Mouse (Mus musculus) embryonic facial prominence, embryonic 11.5 days (tissue): ENCODE results near the gene Gm4131. TPM values are rescaled to one million over a fixed set of nuclear protein-coding genes. Genes with fewer than 3 reads are reported as not detected.

Source experiments
- ATAC-seq: fragments of 200-750 bp; cut with Nextera tagmentation; replicated peaks from 2 replicates; pipeline ENCODE4 v1.8.0; 2017; ENCODE audit warnings: low read depth; ENCODE audit not compliant: insufficient number of reproducible peaks, low FRiP score, low TSS enrichment
- DNase-seq: peaks from one replicate; pipeline ENCODE4 v3.0.0-alpha.2; 2015; ENCODE audit warnings: low spot score
- H3K27ac ChIP-seq: fragments of 300-500 bp; sonication (generic); replicated peaks from 2 replicates; pipeline ENCODE4 v1.5.1; 2014; ENCODE audit warnings: mild to moderate bottlenecking, low read depth, low read length, control low read depth
- H3K27me3 ChIP-seq: fragments of 300-500 bp; sonication (generic); 2 replicates; pipeline ENCODE4 v1.6.1; 2014; ENCODE audit warnings: mild to moderate bottlenecking, low read length, moderate library complexity, mixed read lengths; ENCODE audit not compliant: control insufficient read depth, insufficient read depth
- H3K36me3 ChIP-seq: fragments of 300-500 bp; sonication (generic); replicated peaks from 2 replicates; pipeline ENCODE4 v1.6.1; 2014; ENCODE audit warnings: low read depth, mild to moderate bottlenecking, low read length, moderate library complexity, mixed read lengths; ENCODE audit not compliant: control insufficient read depth, insufficient read depth
- H3K4me1 ChIP-seq: fragments of 300-500 bp; sonication (generic); 2 replicates; pipeline ENCODE4 v1.6.1; 2014; ENCODE audit warnings: low read length, mixed read lengths; ENCODE audit not compliant: control insufficient read depth, insufficient read depth
- H3K4me2 ChIP-seq: fragments of 300-500 bp; sonication (generic); 2 replicates; pipeline ENCODE4 v1.6.1; 2014; ENCODE audit warnings: low read depth, mild to moderate bottlenecking, control low read depth, low read length, moderate library complexity
- H3K4me3 ChIP-seq: fragments of 300-500 bp; sonication (generic); 2 replicates; pipeline ENCODE4 v1.5.1; 2014; ENCODE audit warnings: low read depth, low read length, control low read depth
- H3K9ac ChIP-seq: fragments of 300-500 bp; sonication (generic); replicated peaks from 2 replicates; pipeline ENCODE4 v1.6.1; 2014; ENCODE audit warnings: mild to moderate bottlenecking, control low read depth, low read length
- H3K9me3 ChIP-seq: fragments of 300-500 bp; sonication (generic); replicated peaks from 2 replicates; pipeline ENCODE4 v1.6.1; 2016; ENCODE audit warnings: mild to moderate bottlenecking, low read length, inconsistent platforms, mixed read lengths; ENCODE audit not compliant: control insufficient read depth
- WGBS: fragments of 180-500 bp; shearing (Covaris S2); extraction: QIAGEN DNeasy Blood & Tissue Kit; methylation state at CpG from one replicate; pipeline ENCODE4 v1.1.7; 2014; 5-methylcytosine and 5-hydroxymethylcytosine counted together
- polyA plus RNA-seq: library from polyadenylated mRNA; unstranded; fragments of >200 nt; fragmentation: Nextera tagmentation; extraction: Ambion mirVana; gene quantifications from 2 replicates; pipeline ENCODE4 v1.2.1, GENCODE M21; 2014

The Gm4131 gene
- polyA plus RNA-seq, 1 experiment from 2014 or later: not detected

- ATAC-seq (no peak), DNase-seq (no peak)
- no peaks in the 10 kb centered on the region for H3K27me3 ChIP-seq
- no peaks in the 10 kb centered on the region for H3K36me3 ChIP-seq
- 77% methylated on average over 3 of the region's 3 CpGs for WGBS
- H3K27ac ChIP-seq: no peak overlapping the region
- H3K4me1 ChIP-seq: no peaks in the 10 kb centered on the region
- no peak overlapping the region for H3K9ac ChIP-seq
- H3K4me2 ChIP-seq: no peak overlapping the region
- no peaks in the 10 kb centered on the region for H3K9me3 ChIP-seq
- H3K4me3 ChIP-seq: no peak overlapping the region
Observed at GRCm38 (mm10) chr14:62509350-62509749, 57.4 kb downstream of the Gm4131 start.

GRCm38 (mm10) chr14:62506261-62506660 is 60.5 kb downstream of the Gm4131 start:
- H3K9me3 ChIP-seq: no peaks in the 10 kb centered on the region

GRCm38 (mm10) chr14:62497391-62497790 is 69.3 kb downstream of the Gm4131 start:
- Histone ChIP-seq H3K9me3 (no peaks in the 10 kb centered on the region), H3K27me3 (no peaks in the 10 kb centered on the region), H3K4me3 (no peak overlapping the region), H3K27ac (no peak overlapping the region), H3K4me1 (no peaks in the 10 kb centered on the region), H3K36me3 (no peaks in the 10 kb centered on the region), H3K9ac (no peak overlapping the region), H3K4me2 (no peak overlapping the region)
- DNase-seq (no peak), ATAC-seq (no peak)
- WGBS: 81% methylated on average over 7 of the region's 7 CpGs

More at GRCm38 (mm10) chr14:62506261-62506660, 60.5 kb downstream of the Gm4131 start:
- DNase-seq (no peak), ATAC-seq (no peak)
- H3K9ac ChIP-seq: no peak overlapping the region
- H3K4me3 ChIP-seq: no peak overlapping the region
- no peaks in the 10 kb centered on the region for H3K36me3 ChIP-seq
- WGBS: 77% methylated on average over 3 of the region's 3 CpGs
- H3K27ac ChIP-seq: no peak overlapping the region
- H3K27me3 ChIP-seq: no peaks in the 10 kb centered on the region
- no peaks in the 10 kb centered on the region for H3K4me1 ChIP-seq
- no peak overlapping the region for H3K4me2 ChIP-seq

- no peak overlapping the region for H3K4me2 ChIP-seq
Observed at GRCm38 (mm10) chr14:62496501-62496900, 70.2 kb downstream of the Gm4131 start.

GRCm38 (mm10) chr14:62493456-62493855 is 73.3 kb downstream of the Gm4131 start:
- Histone ChIP-seq H3K27ac (no peak overlapping the region), H3K36me3 (no peaks in the 10 kb centered on the region), H3K4me3 (no peak overlapping the region), H3K4me2 (no peak overlapping the region), H3K27me3 (no peaks in the 10 kb centered on the region), H3K9ac (no peak overlapping the region), H3K9me3 (no peaks in the 10 kb centered on the region), H3K4me1 (no peaks in the 10 kb centered on the region)
- ATAC-seq: no peak
- 79% methylated on average over 5 of the region's 5 CpGs for WGBS
- DNase-seq: no peak

More at GRCm38 (mm10) chr14:62496501-62496900, 70.2 kb downstream of the Gm4131 start:
- no peaks in the 10 kb centered on the region for H3K27me3 ChIP-seq
- H3K9me3 ChIP-seq: no peaks in the 10 kb centered on the region
- H3K4me3 ChIP-seq: no peak overlapping the region
- DNase-seq (no peak), ATAC-seq (no peak)
- no peak overlapping the region for H3K27ac ChIP-seq
- no peaks in the 10 kb centered on the region for H3K36me3 ChIP-seq
- H3K4me1 ChIP-seq: no peaks in the 10 kb centered on the region
- no peak overlapping the region for H3K9ac ChIP-seq
- WGBS: 56% methylated on average over 1 of the region's 1 CpGs

- Histone ChIP-seq H3K4me1 (no peaks in the 10 kb centered on the region), H3K4me2 (no peak overlapping the region), H3K36me3 (no peaks in the 10 kb centered on the region), H3K4me3 (no peak overlapping the region), H3K27me3 (no peaks in the 10 kb centered on the region), H3K27ac (no peak overlapping the region), H3K9me3 (no peaks in the 10 kb centered on the region), H3K9ac (no peak overlapping the region)
- peak; percentile 77 for DNase-seq
- no peak for ATAC-seq
- WGBS: 36% methylated on average over 16 of the region's 16 CpGs
Observed at GRCm38 (mm10) chr14:62492196-62492850, 74.4 kb downstream of the Gm4131 start.

- H3K4me1 ChIP-seq: no peaks in the 10 kb centered on the region
- no peaks in the 10 kb centered on the region for H3K36me3 ChIP-seq
- no peaks in the 10 kb centered on the region for H3K9me3 ChIP-seq
- H3K4me3 ChIP-seq: no peak overlapping the region
- DNase-seq: no peak
- H3K27me3 ChIP-seq: no peaks in the 10 kb centered on the region
- no peak overlapping the region for H3K27ac ChIP-seq
- H3K9ac ChIP-seq: no peak overlapping the region
- WGBS: 90% methylated on average over 7 of the region's 7 CpGs
- no peak for ATAC-seq
- H3K4me2 ChIP-seq: no peak overlapping the region
Observed at GRCm38 (mm10) chr14:62488270-62488669, 78.5 kb downstream of the Gm4131 start.

- Histone ChIP-seq H3K4me2 (no peak overlapping the region), H3K27ac (no peak overlapping the region), H3K4me3 (no peak overlapping the region), H3K4me1 (no peaks in the 10 kb centered on the region), H3K36me3 (no peaks in the 10 kb centered on the region), H3K9me3 (no peaks in the 10 kb centered on the region), H3K9ac (no peak overlapping the region), H3K27me3 (no peaks in the 10 kb centered on the region)
- ATAC-seq: no peak
- peak; percentile 69 for DNase-seq
- 52% methylated on average over 8 of the region's 8 CpGs for WGBS
Observed at GRCm38 (mm10) chr14:62481381-62481780, 85.3 kb downstream of the Gm4131 start.
